Mouse (Mus musculus) kidney, postnatal 0 days (tissue): ENCODE results near the gene Pigg. TPM values are rescaled to one million over a fixed set of nuclear protein-coding genes. Genes with fewer than 3 reads are reported as not detected.

ENCODE experiments used
- ATAC-seq: fragments of 200-750 bp; cut with Nextera tagmentation; replicated peaks from 2 replicates; pipeline ENCODE4 v1.8.0; 2017; ENCODE audit warnings: low read depth, moderate number of reproducible peaks, moderate TSS enrichment, moderate library complexity; ENCODE audit not compliant: low FRiP score
- DNase-seq: peaks from one replicate; pipeline ENCODE4 v3.0.0-alpha.2; 2016; ENCODE audit warnings: low spot score
- H3K27ac ChIP-seq: fragments of 300-500 bp; sonication (generic); 2 replicates; pipeline ENCODE4 v1.5.1; 2014; ENCODE audit warnings: mild to moderate bottlenecking
- H3K27me3 ChIP-seq: fragments of 300-500 bp; sonication (generic); 2 replicates; pipeline ENCODE4 v1.6.1; 2014; ENCODE audit warnings: low read length, mixed read lengths; ENCODE audit not compliant: insufficient read depth
- H3K36me3 ChIP-seq: fragments of 300-500 bp; sonication (generic); 2 replicates; pipeline ENCODE4 v1.6.1; 2014; ENCODE audit warnings: low read length, mixed read lengths; ENCODE audit not compliant: insufficient read depth
- H3K4me1 ChIP-seq: fragments of 300-500 bp; sonication (generic); replicated peaks from 2 replicates; pipeline ENCODE4 v1.6.1; 2014; ENCODE audit warnings: antibody characterized with exemption, low read length, mixed read lengths; ENCODE audit not compliant: insufficient read depth
- H3K4me2 ChIP-seq: fragments of 300-500 bp; sonication (generic); 2 replicates; pipeline ENCODE4 v1.6.1; 2014; ENCODE audit warnings: mild to moderate bottlenecking, low read length, moderate library complexity, mixed read lengths
- H3K4me3 ChIP-seq: fragments of 300-500 bp; sonication (generic); replicated peaks from 2 replicates; pipeline ENCODE4 v1.5.1; 2014; ENCODE audit warnings: low read depth, low read length
- H3K9ac ChIP-seq: fragments of 300-500 bp; sonication (generic); 2 replicates; pipeline ENCODE4 v1.6.1; 2014; ENCODE audit warnings: low read depth, low read length
- H3K9me3 ChIP-seq: fragments of 300-500 bp; sonication (generic); replicated peaks from 2 replicates; pipeline ENCODE4 v1.6.1; 2016; ENCODE audit warnings: low read length, inconsistent platforms, mixed read lengths
- CTCF ChIP-seq: IDR thresholded peaks from 2 replicates; pipeline ENCODE4 v1.5.1; 2016; ENCODE audit warnings: antibody characterized with exemption, low read depth, mild to moderate bottlenecking, moderate library complexity
- WGBS: fragments of 180-500 bp; shearing (Covaris S2); extraction: QIAGEN DNeasy Blood & Tissue Kit; methylation state at CpG from one replicate; pipeline ENCODE4 v1.1.7; 2014; 5-methylcytosine and 5-hydroxymethylcytosine counted together
- polyA plus RNA-seq: library from polyadenylated mRNA; unstranded; fragments of >200 nt; fragmentation: Nextera tagmentation; extraction: Ambion mirVana; gene quantifications from 2 replicates; pipeline ENCODE4 v1.2.1, GENCODE M21; 2015

The Pigg gene
- polyA plus RNA-seq, 1 experiment from 2014 or later: 4.3 TPM

DNA sequence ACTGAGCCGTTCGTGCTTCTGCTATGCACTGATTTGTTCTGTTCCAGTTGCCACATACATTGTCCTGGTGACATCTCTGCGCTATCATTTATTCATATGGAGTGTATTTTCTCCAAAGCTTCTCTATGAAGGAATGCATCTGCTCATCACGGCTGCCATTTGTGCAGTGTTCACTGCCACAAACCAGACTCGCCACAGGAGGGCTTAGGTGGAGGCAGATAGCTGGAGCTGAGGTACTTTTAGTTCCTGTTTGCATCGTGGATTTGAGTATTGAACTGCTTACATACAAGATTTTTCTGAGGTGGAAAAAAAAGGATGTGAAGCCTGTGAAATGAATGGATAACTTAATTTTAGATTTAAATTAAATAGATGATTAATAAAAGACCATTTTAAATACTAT, 35.4 kb downstream of the Pigg start:
- no peak overlapping the region for H3K4me2 ChIP-seq
- H3K9ac ChIP-seq: no peak overlapping the region
- 84% methylated on average over 6 of the region's 6 CpGs for WGBS
- DNase-seq: no peak
- no peak overlapping the region for H3K4me3 ChIP-seq
- no peaks in the 10 kb centered on the region for H3K9me3 ChIP-seq
- no peak overlapping the region for H3K27ac ChIP-seq
- H3K4me1 ChIP-seq: no peaks in the 10 kb centered on the region
- no peak for ATAC-seq
- no peaks in the 10 kb centered on the region for H3K27me3 ChIP-seq
- no peak for TF ChIP-seq CTCF
- H3K36me3 ChIP-seq: peaks cover 15% of the 10 kb centered on the region; the same call in 1 of the 2 replicates

DNA sequence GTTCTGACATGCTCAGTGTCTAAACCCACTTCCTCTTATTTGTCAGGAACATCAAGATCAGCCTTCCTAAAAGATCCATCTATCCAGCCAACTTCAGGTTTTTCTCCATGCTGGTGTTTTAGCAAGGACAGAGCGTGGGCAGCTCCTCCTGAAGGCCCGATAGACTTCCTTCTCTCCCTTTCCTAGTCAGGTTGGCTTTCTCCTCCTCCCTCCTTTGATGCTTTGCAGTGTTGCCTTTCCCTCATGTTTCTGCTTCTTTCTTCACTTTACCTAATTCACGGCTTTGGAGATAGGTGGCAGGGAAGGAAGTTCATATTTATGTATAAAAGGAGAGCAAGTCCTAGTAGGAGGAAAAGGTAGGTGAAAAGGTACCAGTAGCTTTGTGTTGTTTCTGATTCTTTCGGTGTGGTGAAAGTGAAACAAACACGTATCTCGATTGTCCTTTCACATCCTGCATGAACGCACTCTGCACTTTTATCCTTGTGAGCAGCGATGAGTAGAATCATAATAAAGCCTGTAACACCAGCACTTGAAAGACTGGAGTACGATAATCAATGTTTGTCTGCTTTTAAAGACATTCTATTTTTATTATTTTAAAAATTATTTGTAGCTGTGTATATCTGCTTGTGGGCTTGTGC, 37.2 kb downstream of the Pigg start:
- no peaks in the 10 kb centered on the region for H3K4me1 ChIP-seq
- no peaks in the 10 kb centered on the region for H3K9me3 ChIP-seq
- H3K36me3 ChIP-seq: peaks cover 11% of the 10 kb centered on the region; the same call in 1 of the 2 replicates
- 94% methylated on average over 9 of the region's 9 CpGs for WGBS
- H3K27me3 ChIP-seq: no peaks in the 10 kb centered on the region
- no peak overlapping the region for H3K27ac ChIP-seq
- ATAC-seq: no peak
- DNase-seq: no peak
- no peak overlapping the region for H3K9ac ChIP-seq
- no peak for TF ChIP-seq CTCF
- H3K4me3 ChIP-seq: no peak overlapping the region
- no peak overlapping the region for H3K4me2 ChIP-seq

DNA sequence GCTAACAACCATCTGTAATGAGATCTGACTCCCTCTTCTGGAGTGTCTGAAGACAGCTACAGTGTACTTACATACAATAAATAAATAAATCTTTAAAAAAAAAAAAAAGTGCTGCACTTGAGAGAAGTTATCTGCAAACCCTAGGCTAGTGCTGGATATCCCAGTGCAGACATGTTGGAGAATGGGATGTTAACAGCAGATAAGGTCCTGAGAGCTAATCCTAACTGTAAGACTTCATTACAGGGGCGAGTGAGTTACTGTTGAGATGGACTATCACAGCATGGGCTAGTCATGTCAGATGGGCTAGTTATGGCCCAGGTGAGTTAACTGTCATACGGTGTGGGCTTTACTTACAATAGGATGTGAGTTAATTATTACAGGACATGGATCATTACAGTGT, 41.6 kb downstream of the Pigg start:
- Histone ChIP-seq H3K9me3 (no peaks in the 10 kb centered on the region), H3K27me3 (no peaks in the 10 kb centered on the region), H3K9ac (no peak overlapping the region), H3K4me3 (no peak overlapping the region), H3K36me3 (no peaks in the 10 kb centered on the region), H3K4me2 (no peak overlapping the region), H3K4me1 (no peaks in the 10 kb centered on the region), H3K27ac (no peak overlapping the region)
- no peak for DNase-seq
- 80% methylated on average over 2 of the region's 2 CpGs for WGBS
- ATAC-seq: no peak
- no peak for TF ChIP-seq CTCF

DNA sequence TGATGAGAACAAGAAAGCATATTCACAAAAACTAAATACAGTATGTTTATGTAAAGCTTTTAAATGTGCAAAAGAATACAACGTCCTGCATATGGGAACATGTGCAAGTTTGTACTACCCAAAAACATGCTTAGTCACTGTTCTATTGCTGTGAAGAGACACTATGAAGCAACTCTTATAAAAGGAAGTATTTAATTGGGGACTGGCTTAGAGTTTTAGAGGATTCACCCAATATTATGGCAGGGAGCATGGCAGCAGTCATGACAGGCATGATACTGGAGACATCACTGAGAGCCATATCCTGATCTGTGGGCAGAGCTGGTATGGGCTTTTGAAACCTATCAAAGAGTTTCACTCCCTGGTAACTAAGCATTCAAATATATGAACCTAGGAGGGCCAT, 45.5 kb downstream of the Pigg start:
- DNase-seq (no peak), ATAC-seq (no peak)
- no peak overlapping the region for H3K9ac ChIP-seq
- WGBS: 91% methylated on average over 1 of the region's 1 CpGs
- no peaks in the 10 kb centered on the region for H3K9me3 ChIP-seq
- H3K4me2 ChIP-seq: no peak overlapping the region
- TF ChIP-seq CTCF: no peak
- no peak overlapping the region for H3K27ac ChIP-seq
- H3K27me3 ChIP-seq: no peaks in the 10 kb centered on the region
- H3K4me3 ChIP-seq: no peak overlapping the region
- no peaks in the 10 kb centered on the region for H3K36me3 ChIP-seq
- H3K4me1 ChIP-seq: no peaks in the 10 kb centered on the region

DNA sequence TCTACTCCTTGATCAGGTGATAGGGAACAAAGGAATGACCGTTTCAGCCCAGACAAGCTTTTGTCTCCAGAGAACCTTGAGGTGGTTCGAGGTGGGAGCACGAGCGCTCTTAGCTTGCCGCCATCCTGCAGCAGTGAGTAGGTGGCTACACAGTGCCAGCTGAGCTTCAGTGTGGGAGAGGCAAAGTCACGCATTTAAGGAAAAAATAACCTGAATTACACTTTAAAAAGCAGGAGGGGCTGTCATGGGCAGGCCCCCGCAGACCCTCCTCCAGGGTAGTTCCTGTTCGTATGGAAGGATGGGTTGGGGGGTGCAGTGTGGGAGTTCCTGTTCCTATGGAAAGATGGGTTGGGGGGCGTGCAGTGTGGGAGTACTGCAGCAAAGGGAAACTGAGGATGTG, 47.1 kb downstream of the Pigg start:
- Histone ChIP-seq H3K4me1 (no peaks in the 10 kb centered on the region), H3K27ac (no peak overlapping the region), H3K36me3 (no peaks in the 10 kb centered on the region), H3K27me3 (peaks cover 14% of the 10 kb centered on the region), H3K4me3 (no peak overlapping the region), H3K9ac (no peak overlapping the region), H3K4me2 (no peak overlapping the region), H3K9me3 (no peaks in the 10 kb centered on the region)
- DNase-seq (no peak), ATAC-seq (no peak)
- WGBS: 84% methylated on average over 9 of the region's 9 CpGs
- no peak for TF ChIP-seq CTCF

DNA sequence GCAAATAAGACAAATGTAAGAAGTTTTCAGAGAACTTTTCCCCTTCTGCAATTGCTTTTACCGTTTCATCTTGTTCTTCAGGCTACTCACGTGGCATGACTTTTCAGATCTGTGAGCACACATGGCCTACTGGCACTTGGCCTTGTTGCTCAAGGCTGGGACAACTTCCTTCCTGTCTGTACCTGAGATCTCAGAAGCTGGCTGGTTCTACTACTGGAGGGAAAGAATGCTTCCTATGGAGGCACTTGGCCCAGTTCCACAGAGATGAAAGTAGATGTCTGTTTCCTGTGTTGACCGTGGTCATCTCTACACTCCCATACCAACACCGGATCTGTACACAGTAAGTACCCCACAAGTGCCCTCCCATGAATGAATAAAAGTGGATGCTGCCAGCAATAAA, 47.8 kb downstream of the Pigg start:
- no peak overlapping the region for H3K9ac ChIP-seq
- H3K4me2 ChIP-seq: no peak overlapping the region
- H3K9me3 ChIP-seq: no peaks in the 10 kb centered on the region
- no peak for DNase-seq
- H3K27ac ChIP-seq: no peak overlapping the region
- no peaks in the 10 kb centered on the region for H3K4me1 ChIP-seq
- ATAC-seq: no peak
- WGBS: 69% methylated on average over 4 of the region's 4 CpGs
- no peaks in the 10 kb centered on the region for H3K36me3 ChIP-seq
- no peak overlapping the region for H3K4me3 ChIP-seq
- no peak for TF ChIP-seq CTCF
- H3K27me3 ChIP-seq: peaks cover 22% of the 10 kb centered on the region

DNA sequence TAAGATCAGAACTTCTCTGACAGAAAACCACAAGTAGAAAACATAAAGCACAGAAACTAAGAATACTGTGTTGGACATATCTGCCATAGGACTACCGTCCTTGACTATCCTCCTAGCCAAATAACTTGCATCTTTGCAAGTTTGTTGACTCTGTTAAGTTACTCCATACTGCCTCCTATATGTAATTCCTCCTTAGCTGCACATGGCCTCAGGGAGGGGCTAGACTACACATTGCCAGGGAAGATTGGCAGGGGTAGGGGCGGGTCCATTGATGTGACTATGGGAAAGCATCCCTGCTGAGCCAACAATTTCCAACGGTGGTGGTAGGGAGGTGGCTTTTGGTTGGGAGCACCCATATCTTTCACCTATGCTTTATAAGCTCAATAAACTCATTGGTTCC, 49.9 kb downstream of the Pigg start:
- DNase-seq: peak; percentile 18
- H3K9ac ChIP-seq: no peak overlapping the region
- no peak overlapping the region for H3K4me2 ChIP-seq
- peak; percentile 31; the same call in 1 of the 2 replicates for TF ChIP-seq CTCF
- 29% methylated on average over 3 of the region's 3 CpGs for WGBS
- H3K27me3 ChIP-seq: peaks cover 41% of the 10 kb centered on the region
- no peak overlapping the region for H3K27ac ChIP-seq
- H3K4me1 ChIP-seq: peaks cover 12% of the 10 kb centered on the region; the same call in 1 of the 2 replicates
- no peak overlapping the region for H3K4me3 ChIP-seq
- no peaks in the 10 kb centered on the region for H3K9me3 ChIP-seq
- no peak for ATAC-seq
- no peaks in the 10 kb centered on the region for H3K36me3 ChIP-seq
